Mouse (Mus musculus) heart, postnatal 0 days (tissue): ENCODE data around the gene Arl2bp. TPM values are rescaled to one million over a fixed set of nuclear protein-coding genes. Genes with fewer than 3 reads are reported as not detected.

Experiments used
- ATAC-seq: fragments of 200-750 bp; cut with Nextera tagmentation; 2 replicates; pipeline ENCODE4 v1.8.0; 2017; ENCODE audit warnings: low read depth, moderate number of reproducible peaks, moderate library complexity; ENCODE audit not compliant: insufficient read depth
- DNase-seq: peaks from one replicate; pipeline ENCODE4 v3.0.0-alpha.2; 2016; ENCODE audit warnings: low spot score
- H3K27ac ChIP-seq: fragments of 300-500 bp; sonication (generic); 2 replicates; pipeline ENCODE4 v1.5.1; 2014; ENCODE audit warnings: low read depth, mild to moderate bottlenecking
- H3K27me3 ChIP-seq: fragments of 300-500 bp; sonication (generic); 2 replicates; pipeline ENCODE4 v1.6.1; 2014; ENCODE audit warnings: low read length, mixed read lengths; ENCODE audit not compliant: control insufficient read depth, insufficient read depth
- H3K36me3 ChIP-seq: fragments of 300-500 bp; sonication (generic); replicated peaks from 2 replicates; pipeline ENCODE4 v1.6.1; 2014; ENCODE audit warnings: low read length, mixed read lengths; ENCODE audit not compliant: control insufficient read depth, insufficient read depth
- H3K4me1 ChIP-seq: fragments of 300-500 bp; sonication (generic); 2 replicates; pipeline ENCODE4 v1.6.1; 2014; ENCODE audit warnings: antibody characterized with exemption; ENCODE audit not compliant: control insufficient read depth, insufficient read depth
- H3K4me2 ChIP-seq: fragments of 300-500 bp; sonication (generic); 2 replicates; pipeline ENCODE4 v1.6.1; 2014; ENCODE audit warnings: low read depth, mild to moderate bottlenecking, low read length, moderate library complexity
- H3K4me3 ChIP-seq: fragments of 300-500 bp; sonication (generic); 2 replicates; pipeline ENCODE4 v1.5.1; 2014; ENCODE audit warnings: low read depth, low read length
- H3K9ac ChIP-seq: fragments of 300-500 bp; sonication (generic); replicated peaks from 2 replicates; pipeline ENCODE4 v1.6.1; 2014; ENCODE audit warnings: low read depth, low read length, mixed read lengths
- H3K9me3 ChIP-seq: fragments of 300-500 bp; sonication (generic); replicated peaks from 2 replicates; pipeline ENCODE4 v1.6.1; 2016; ENCODE audit warnings: low read length; ENCODE audit not compliant: control insufficient read depth
- CTCF ChIP-seq: IDR thresholded peaks from 2 replicates; pipeline ENCODE4 v1.5.1; 2016; ENCODE audit warnings: antibody characterized with exemption, control low read depth, low read depth
- EP300 ChIP-seq: IDR thresholded peaks from 2 replicates; pipeline ENCODE4 v1.6.1; 2016; ENCODE audit warnings: antibody characterized with exemption, low read depth
- WGBS: fragments of 180-500 bp; shearing (Covaris S2); extraction: QIAGEN DNeasy Blood & Tissue Kit; methylation state at CpG from one replicate; pipeline ENCODE4 v1.1.7; 2014; 5-methylcytosine and 5-hydroxymethylcytosine counted together
- polyA plus RNA-seq: library from polyadenylated mRNA; unstranded; fragments of >200 nt; fragmentation: Nextera tagmentation; extraction: Ambion mirVana; gene quantifications from 2 replicates; pipeline ENCODE4 v1.2.1, GENCODE M21; 2015
- total RNA-seq: library from RNA; depleted of rRNA; stranded (reverse); fragments of >200 nt; gene quantifications from 2 replicates; pipeline ENCODE4 v1.2.3, GENCODE M21; 2014; ENCODE audit warnings: low replicate concordance; rRNA removed

The Arl2bp gene
- total RNA-seq, result 160 and 223 TPM in 2 replicates
- 110 and 125 TPM in 2 replicates for polyA plus RNA-seq

DNA sequence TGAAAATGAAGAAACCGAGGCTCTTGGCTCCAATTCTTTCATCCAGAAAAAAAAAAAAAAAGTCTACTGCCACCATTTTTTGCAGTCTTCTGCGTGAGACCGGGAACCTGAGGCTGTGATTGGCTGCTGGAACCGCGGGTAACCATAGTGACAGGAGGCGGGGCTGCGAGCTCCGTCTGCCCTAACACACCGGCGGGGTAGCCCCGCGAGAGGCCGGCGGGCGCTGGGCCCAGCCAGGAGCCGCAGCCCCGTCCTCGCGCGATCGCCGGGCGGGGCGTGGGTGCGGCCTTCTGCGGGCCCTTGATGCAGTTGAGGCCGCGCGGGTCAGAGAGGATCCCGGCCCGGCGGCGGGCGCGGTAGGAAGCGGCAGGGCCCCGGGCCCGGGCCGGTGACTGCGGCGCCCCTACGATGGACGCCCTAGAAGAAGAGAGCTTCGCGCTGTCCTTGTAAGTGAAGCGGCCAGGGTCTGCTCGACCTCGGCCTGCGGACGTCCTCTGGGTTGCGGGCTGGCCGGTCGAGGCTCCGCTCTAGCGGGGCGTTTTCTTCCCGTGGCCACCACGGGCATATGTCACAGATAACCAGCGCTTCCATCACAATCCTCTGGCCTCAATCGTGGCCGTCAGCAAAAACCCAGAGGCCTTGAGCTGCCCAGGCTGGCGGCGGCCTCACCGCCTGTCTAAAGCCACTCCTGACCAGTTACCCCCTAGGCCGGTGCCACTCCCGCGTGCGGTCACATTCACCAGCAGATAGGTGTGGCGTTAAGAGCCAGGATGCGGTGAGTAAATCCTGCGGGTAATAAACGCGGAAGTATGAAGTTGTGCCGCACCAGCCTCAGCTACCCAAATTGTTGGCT is at the start of gene Arl2bp:
TSS of gene Arl2bp (plus strand) at position 145 of the 853 bp plus-strand sequence.
- peaks cover 6% of the 10 kb centered on the region; the same call in 1 of the 2 replicates for H3K4me1 ChIP-seq
- ATAC-seq (peak; percentile 99), DNase-seq (peak; percentile 95)
- peak within 1 kb of the TSS; percentile 92 for H3K4me3 ChIP-seq
- H3K9ac ChIP-seq, result peak within 1 kb of the TSS; percentile 97
- peaks cover 27% of the 10 kb centered on the region for H3K36me3 ChIP-seq
- no peaks in the 10 kb centered on the region for H3K9me3 ChIP-seq
- peak within 1 kb of the TSS; percentile 82 for H3K4me2 ChIP-seq
- under 1% methylated on average over 70 of the region's 74 CpGs for WGBS
- peak within 1 kb of the TSS; percentile 91 for H3K27ac ChIP-seq
- H3K27me3 ChIP-seq, result no peaks in the 10 kb centered on the region
- no peak for TF ChIP-seq EP300
- TF ChIP-seq CTCF, result no peak

GRCm38 (mm10) chr8:94624885-94625284 is 41.5 kb upstream of the Arl2bp start:
- no peak overlapping the region for H3K4me3 ChIP-seq
- TF ChIP-seq CTCF (no peak), EP300 (no peak)
- H3K4me2 ChIP-seq, result no peak overlapping the region
- no peaks in the 10 kb centered on the region for H3K9me3 ChIP-seq
- H3K4me1 ChIP-seq, result no peaks in the 10 kb centered on the region
- 88% methylated on average over 1 of the region's 1 CpGs for WGBS
- ATAC-seq, result no peak
- no peaks in the 10 kb centered on the region for H3K27me3 ChIP-seq
- H3K27ac ChIP-seq, result no peak overlapping the region
- no peak overlapping the region for H3K9ac ChIP-seq
- no peak for DNase-seq
- peaks cover 9% of the 10 kb centered on the region for H3K36me3 ChIP-seq

DNA sequence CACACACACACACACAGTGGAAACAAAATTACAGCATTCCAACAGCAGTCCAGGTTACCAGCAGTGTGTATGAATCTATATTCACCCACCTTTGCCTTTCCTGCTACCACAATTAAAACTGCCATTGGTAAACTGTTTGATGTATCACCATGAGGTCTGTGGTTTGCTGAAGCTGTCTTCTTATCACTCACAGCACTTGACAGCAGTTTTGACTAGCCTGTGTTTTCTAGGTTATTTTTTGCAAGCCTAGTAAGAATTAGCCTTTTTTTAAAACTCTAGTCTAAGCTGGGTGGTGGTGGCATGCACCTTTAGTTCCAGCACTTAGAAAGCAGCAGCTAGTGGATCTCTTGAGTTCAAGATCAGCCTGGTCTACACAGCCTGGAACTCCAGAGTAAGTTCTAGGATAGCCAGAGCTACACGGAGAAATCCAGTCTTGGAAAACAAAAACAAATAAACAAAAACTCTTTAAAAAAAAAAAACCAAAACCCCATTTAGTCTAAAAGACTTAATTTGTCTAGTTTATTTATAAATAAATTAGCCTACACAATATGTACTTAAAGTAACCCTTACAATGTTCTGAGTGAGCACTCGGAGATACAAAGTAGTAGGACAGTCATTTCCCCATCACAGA is 32.7 kb upstream of the Arl2bp start:
- no peaks in the 10 kb centered on the region for H3K9me3 ChIP-seq
- H3K4me1 ChIP-seq, result no peaks in the 10 kb centered on the region
- ATAC-seq (no peak), DNase-seq (no peak)
- TF ChIP-seq EP300 (no peak), CTCF (no peak)
- no peak overlapping the region for H3K4me2 ChIP-seq
- no peaks in the 10 kb centered on the region for H3K27me3 ChIP-seq
- no peak overlapping the region for H3K27ac ChIP-seq
- H3K4me3 ChIP-seq, result no peak overlapping the region
- no peak overlapping the region for H3K9ac ChIP-seq
- WGBS, result 68% methylated on average over 2 of the region's 2 CpGs
- peaks cover 59% of the 10 kb centered on the region for H3K36me3 ChIP-seq

DNA sequence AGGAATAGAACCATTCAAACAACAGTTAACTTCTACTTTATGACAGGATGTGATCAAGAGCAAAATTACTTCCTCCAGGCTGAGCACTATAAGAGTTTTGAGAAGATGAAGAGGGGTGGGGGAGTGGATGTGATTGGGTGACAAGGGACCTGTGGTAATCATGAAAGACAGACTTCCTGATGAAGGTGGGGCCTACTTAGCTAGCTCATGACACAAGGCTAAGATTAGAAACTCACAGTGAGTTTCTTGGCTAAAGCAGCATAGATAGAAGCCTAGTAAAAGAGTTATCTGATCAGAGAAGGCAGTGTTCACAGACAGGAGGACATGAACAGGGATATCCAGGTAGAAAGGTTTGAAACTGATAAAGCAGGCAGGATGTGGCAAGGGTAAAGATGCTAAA is 32.2 kb upstream of the Arl2bp start:
- no peak for DNase-seq
- no peaks in the 10 kb centered on the region for H3K27me3 ChIP-seq
- peaks cover 63% of the 10 kb centered on the region for H3K36me3 ChIP-seq

DNA sequence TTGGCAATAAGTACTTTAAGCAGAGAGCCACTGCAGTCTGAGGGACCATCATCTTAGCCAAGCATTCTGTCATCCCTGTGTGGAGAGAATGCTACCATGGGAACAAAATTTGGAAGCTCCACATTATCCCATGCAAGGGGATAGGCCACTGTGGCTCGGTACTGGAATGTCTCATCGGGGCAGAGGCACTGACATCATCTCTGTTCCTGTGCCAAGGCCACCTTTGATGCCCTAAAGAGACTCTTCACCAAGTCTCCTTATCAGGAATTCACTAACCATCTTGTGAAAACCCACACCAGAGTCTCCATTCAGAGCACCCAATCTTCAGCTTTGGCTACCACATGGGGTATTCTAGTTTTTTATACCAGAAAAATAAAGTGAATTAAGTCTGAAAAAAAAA is 25.2 kb upstream of the Arl2bp start:
- ATAC-seq (no peak), DNase-seq (no peak)
- H3K4me2 ChIP-seq, result no peak overlapping the region
- H3K36me3 ChIP-seq, result peaks cover 89% of the 10 kb centered on the region
- H3K27me3 ChIP-seq, result no peaks in the 10 kb centered on the region
- H3K9me3 ChIP-seq, result no peaks in the 10 kb centered on the region
- no peak overlapping the region for H3K4me3 ChIP-seq
- H3K4me1 ChIP-seq, result no peaks in the 10 kb centered on the region
- H3K27ac ChIP-seq, result no peak overlapping the region
- H3K9ac ChIP-seq, result no peak overlapping the region
- 69% methylated on average over 2 of the region's 2 CpGs for whole genome bisulfite sequencing
- TF ChIP-seq EP300, result no peak
- TF ChIP-seq CTCF, result no peak

More for the DNA sequence above, 32.2 kb upstream of the Arl2bp start:
- ATAC-seq, result no peak
- H3K9ac ChIP-seq, result no peak overlapping the region
- H3K4me3 ChIP-seq, result no peak overlapping the region
- no peaks in the 10 kb centered on the region for H3K9me3 ChIP-seq
- H3K4me2 ChIP-seq, result no peak overlapping the region
- no peaks in the 10 kb centered on the region for H3K4me1 ChIP-seq
- no peak overlapping the region for H3K27ac ChIP-seq
- TF ChIP-seq CTCF, result no peak
- TF ChIP-seq EP300, result no peak
